Mouse (Mus musculus) frontal cortex, adult (tissue): ENCODE measurements around the gene Ooep.
"Not testable (repeated sequence)": the region's sequence is repeated elsewhere in the genome, so short reads cannot be mapped to it uniquely, and the experiment has no call there.

Source experiments
- ATAC-seq: cut with Nextera tagmentation; 2 replicates; pipeline ENCODE4 v1.9.2; 2017; ENCODE audit warnings: mild to moderate bottlenecking, moderate library complexity, mixed read lengths; ENCODE audit not compliant: low TSS enrichment

Gene Ooep

GRCm38 (mm10) chr9:78367959-78368358 is 10.6 kb downstream of the Ooep start, which contains the start of gene Dppa5a:
Gene Dppa5a, minus strand, starts transcription at chr9:78368177.
- not testable (repeated sequence) for ATAC-seq

- ATAC-seq = no peak
These were observed 12.5 kb downstream of the Ooep start for GRCm38 (mm10) chr9:78365850-78366544.

GRCm38 (mm10) chr9:78364701-78365100 is 13.8 kb downstream of the Ooep start:
- ATAC-seq = no peak

GRCm38 (mm10) chr9:78363374-78363773 is 15.2 kb downstream of the Ooep start:
- no peak for ATAC-seq

- no peak for ATAC-seq
These were observed 18.0 kb downstream of the Ooep start for GRCm38 (mm10) chr9:78360484-78360872.

GRCm38 (mm10) chr9:78359750-78360483 is 18.6 kb downstream of the Ooep start:
- ATAC-seq = no peak

- peak; percentile 80 for ATAC-seq
These were observed 20.5 kb downstream of the Ooep start for GRCm38 (mm10) chr9:78358053-78358452.

GRCm38 (mm10) chr9:78355611-78356010 is 22.9 kb downstream of the Ooep start, which contains the start of gene Gsta2:
Gene Gsta2, minus strand, starts transcription at chr9:78355788.
- ATAC-seq = no peak

- no peak for ATAC-seq
These were observed 23.6 kb downstream of the Ooep start for GRCm38 (mm10) chr9:78354665-78355578.

- ATAC-seq = no peak
These were observed 26.9 kb downstream of the Ooep start for GRCm38 (mm10) chr9:78351504-78352220.

- not testable (repeated sequence) for ATAC-seq
These were observed 28.5 kb downstream of the Ooep start for GRCm38 (mm10) chr9:78350007-78350406.

- ATAC-seq = not testable (repeated sequence)
These were observed 29.4 kb downstream of the Ooep start for GRCm38 (mm10) chr9:78349141-78349540.

GRCm38 (mm10) chr9:78348206-78349004 is 30.1 kb downstream of the Ooep start:
- not testable (repeated sequence) for ATAC-seq

- ATAC-seq = no peak
These were observed 31.5 kb downstream of the Ooep start for GRCm38 (mm10) chr9:78347004-78347403.

GRCm38 (mm10) chr9:78345235-78345634 is 33.3 kb downstream of the Ooep start:
- not testable (repeated sequence) for ATAC-seq

GRCm38 (mm10) chr9:78343055-78343454 is 35.5 kb downstream of the Ooep start:
- ATAC-seq = not testable (repeated sequence)

GRCm38 (mm10) chr9:78342494-78342893 is 36.0 kb downstream of the Ooep start:
- ATAC-seq = not testable (repeated sequence)

GRCm38 (mm10) chr9:78340324-78340723 is 38.2 kb downstream of the Ooep start:
- ATAC-seq = peak; percentile 70; the same call in 1 of the 2 replicates

- ATAC-seq = not testable (repeated sequence)
These were observed 41.5 kb downstream of the Ooep start for GRCm38 (mm10) chr9:78337050-78337449.

GRCm38 (mm10) chr9:78327289-78327688 is 51.2 kb downstream of the Ooep start, which contains the start of gene Omt2b:
Gene Omt2b, plus strand, starts transcription at chr9:78327589.
- ATAC-seq = not testable (repeated sequence)
